Mouse (Mus musculus) ES-E14 (cell line): ENCODE data around the gene Mtif2. TPM values are rescaled to one million over a fixed set of nuclear protein-coding genes. Genes with fewer than 3 reads are reported as not detected.
"Not testable (repeated sequence)": the region's sequence is repeated elsewhere in the genome, so short reads cannot be mapped to it uniquely, and the experiment has no call there.

ENCODE experiments used
- DNase-seq: peaks from one replicate; pipeline ENCODE4 v3.0.0-alpha.2; 2013; ENCODE audit warnings: low read depth, low spot score
- H3K27ac ChIP-seq: 2 replicates; pipeline ENCODE4 v1.5.1; 2012; ENCODE audit warnings: low read depth, mild to moderate bottlenecking, low read length, moderate library complexity, mixed read lengths; ENCODE audit not compliant: poor library complexity, insufficient read depth, severe bottlenecking
- H3K36me3 ChIP-seq: 2 replicates; pipeline ENCODE4 v1.6.1; 2012; ENCODE audit warnings: mild to moderate bottlenecking, low read length, moderate library complexity, mixed read lengths; ENCODE audit not compliant: control insufficient read depth, poor library complexity, insufficient read depth, severe bottlenecking
- H3K4me1 ChIP-seq, 2 experiments: fragments of 150-350 bp in 1 of 2; sonication (generic) in 1 of 2; 2 replicates each; pipeline ENCODE4 v1.6.1; 2012; ENCODE audit warnings: low read length in 2 of 2, mild to moderate bottlenecking in 1 of 2, mixed read lengths in 1 of 2; ENCODE audit not compliant: control insufficient read depth in 2 of 2, insufficient read depth in 2 of 2, poor library complexity in 1 of 2
- H3K4me3 ChIP-seq, 2 experiments: fragments of 150-350 bp in 1 of 2; sonication (generic) in 1 of 2; 2 replicates each; pipeline ENCODE4 v1.5.1; 2012; ENCODE audit warnings: low read length in 2 of 2, low read depth in 1 of 2, mild to moderate bottlenecking in 1 of 2, mixed read lengths in 1 of 2; ENCODE audit not compliant: insufficient read depth in 1 of 2, poor library complexity in 1 of 2, severe bottlenecking in 1 of 2
- H3K9ac ChIP-seq: 2 replicates; pipeline ENCODE4 v1.6.1; 2012; ENCODE audit warnings: low read depth, mild to moderate bottlenecking, low read length, mixed read lengths; ENCODE audit not compliant: poor library complexity, insufficient read depth, severe bottlenecking
- H3K9me3 ChIP-seq: fragments of 150-350 bp; sonication (generic); 2 replicates; pipeline ENCODE4 v1.6.1; 2012; ENCODE audit warnings: low read depth, mild to moderate bottlenecking, low read length; ENCODE audit not compliant: control insufficient read depth, insufficient read depth
- CHD2 ChIP-seq: IDR thresholded peaks from 2 replicates; pipeline ENCODE4 v1.6.1; 2014; ENCODE audit warnings: mild to moderate bottlenecking, low read depth, low read length, inconsistent platforms
- HCFC1 ChIP-seq: IDR thresholded peaks from 2 replicates; pipeline ENCODE4 v1.6.1; 2012; ENCODE audit warnings: low read length, inconsistent platforms, borderline replicate concordance; ENCODE audit not compliant: insufficient read depth
- MAFK ChIP-seq: IDR thresholded peaks from 2 replicates; pipeline ENCODE4 v1.6.1; 2014; ENCODE audit warnings: mild to moderate bottlenecking, low read depth, low read length, inconsistent platforms; ENCODE audit not compliant: insufficient read depth
- ZC3H11A ChIP-seq: IDR thresholded peaks from 2 replicates; pipeline ENCODE4 v1.6.1; 2012; ENCODE audit warnings: low read depth, mild to moderate bottlenecking, inconsistent platforms, low read length, borderline replicate concordance
- ZNF384 ChIP-seq: IDR thresholded peaks from 2 replicates; pipeline ENCODE4 v1.6.1; 2012; ENCODE audit warnings: low read depth, low read length, inconsistent platforms
- in situ Hi-C, 2 experiments: fragments of 600-800 bp; cut with MboI; formaldehyde crosslinking; loops; one replicate each; pipeline ENCODE4 v1.15.1; 2025; ENCODE audit warnings: low sequenced_read_pairs in 2 of 2, inconsistent platforms in 1 of 2; ENCODE audit not compliant: unreplicated experiment in 2 of 2
- total RNA-seq: library from RNA; depleted of rRNA; stranded (reverse); fragments of 300-350 nt; gene quantifications from 2 replicates; pipeline ENCODE4 v1.2.3, GENCODE M21; 2012

Gene Mtif2
- total RNA-seq, 1 experiment, result 30.0 TPM

- peak within 1 kb of the TSS; percentile 73 to 93 for H3K4me3 ChIP-seq
- peak within 1 kb of the TSS; percentile 61 for H3K27ac ChIP-seq
- DNase-seq, result peak; percentile 94
Observed at GRCm38 (mm10) chr11:29514682-29515412, 11.4 kb upstream of the Mtif2 start, which contains the start of gene Prorsd1. Gene Prorsd1 (minus strand): TSS chr11:29515033.

GRCm38 (mm10) chr11:29538201-29538600 lies 12.0 kb downstream of the Mtif2 start:
- Histone ChIP-seq H3K4me3 (no peak overlapping the region), H3K27ac (no peak overlapping the region), H3K36me3 (peaks cover 10% of the 10 kb centered on the region), H3K9me3 (no peaks in the 10 kb centered on the region), H3K4me1 (no peaks in the 10 kb centered on the region), H3K9ac (no peak overlapping the region)
- no peak for DNase-seq
- in situ Hi-C loops, result no loop called here
- TF ChIP-seq HCFC1, result no peak
- TF ChIP-seq MAFK, result no peak
- no peak for TF ChIP-seq CHD2
- TF ChIP-seq ZNF384, result no peak
- TF ChIP-seq ZC3H11A, result no peak

More at GRCm38 (mm10) chr11:29514682-29515412, 11.4 kb upstream of the Mtif2 start, which contains the start of gene Prorsd1:
- in situ Hi-C loops, result no loop called here
- H3K9ac ChIP-seq, result peak within 1 kb of the TSS; percentile 75
- TF ChIP-seq ZC3H11A, result no peak
- no peak for TF ChIP-seq CHD2
- TF ChIP-seq MAFK, result no peak
- TF ChIP-seq HCFC1, result no peak
- TF ChIP-seq ZNF384, result no peak
- H3K9me3 ChIP-seq, result no peaks in the 10 kb centered on the region
- H3K36me3 ChIP-seq, result no peaks in the 10 kb centered on the region; the same call in 1 of the 2 replicates
- no peaks in the 10 kb centered on the region for H3K4me1 ChIP-seq

GRCm38 (mm10) chr11:29544225-29544945 lies 18.2 kb downstream of the Mtif2 start:
- peaks cover 17% of the 10 kb centered on the region for H3K36me3 ChIP-seq
- in situ Hi-C loops, result no loop called here

GRCm38 (mm10) chr11:29545150-29545752 lies 19.0 kb downstream of the Mtif2 start:
- H3K27ac ChIP-seq, H3K9me3 ChIP-seq, H3K9ac ChIP-seq, in situ Hi-C loops, DNase-seq, H3K4me1 ChIP-seq, H3K4me3 ChIP-seq: not testable (repeated sequence)
- peaks cover 17% of the 10 kb centered on the region for H3K36me3 ChIP-seq

More at GRCm38 (mm10) chr11:29544225-29544945, 18.2 kb downstream of the Mtif2 start:
- Histone ChIP-seq H3K9me3 (no peaks in the 10 kb centered on the region), H3K4me3 (no peak overlapping the region), H3K27ac (no peak overlapping the region; the same call in 1 of the 2 replicates), H3K4me1 (no peaks in the 10 kb centered on the region), H3K9ac (no peak overlapping the region)
- DNase-seq, result no peak
- TF ChIP-seq CHD2 (peak; percentile 29; the same call in 1 of the 2 replicates), HCFC1 (no peak)

GRCm38 (mm10) chr11:29546297-29546696 lies 20.1 kb downstream of the Mtif2 start:
- H3K9ac ChIP-seq, result peak overlapping the region; percentile 99

More at GRCm38 (mm10) chr11:29546297-29546696, 20.1 kb downstream of the Mtif2 start:
- DNase-seq, in situ Hi-C loops, H3K4me1 ChIP-seq, H3K27ac ChIP-seq, H3K9me3 ChIP-seq: not testable (repeated sequence)
- Histone ChIP-seq H3K4me3 (peak overlapping the region; percentile 90 to 97), H3K36me3 (peaks cover 17% of the 10 kb centered on the region)
